Mouse (Mus musculus) CD4-positive naive resting alpha-beta T cell, adult 57 days (primary cell): Measurements from ENCODE around the gene Mfsd6. TPM values are rescaled to one million over a fixed set of nuclear protein-coding genes. Genes with fewer than 3 reads are reported as not detected.

Experiments used
- total RNA-seq: library from RNA; stranded (reverse); gene quantifications from one replicate; pipeline ENCODE4 v1.2.4, GENCODE M21; 2023

Mfsd6 gene
- total RNA-seq = 35.6 TPM

GRCm38 (mm10) chr1:52727056-52727900 lies at the start of gene Mfsd6:
Gene Mfsd6, minus strand, starts transcription at chr1:52727462.

GRCm38 (mm10) chr1:52630248-52630936 lies 96.9 kb downstream of the Mfsd6 start, which contains the start of gene Nemp2:
Gene Nemp2, plus strand, starts transcription at chr1:52630703.

Other genes starting within 250 kb of the Mfsd6 start
- gene Nab1, start 226.8 kb downstream of the Mfsd6 start, total RNA-seq = 71.0 TPM
- 41.4 TPM for gene Nemp2, start 96.8 kb downstream of the Mfsd6 start, total RNA-seq
- gene Inpp1, start 90.2 kb upstream of the Mfsd6 start, total RNA-seq = 67.7 TPM
- gene Hibch, start 117.5 kb upstream of the Mfsd6 start, total RNA-seq = 14.2 TPM